Mouse (Mus musculus) limb, embryonic 13.5 days (tissue): ENCODE data around the gene Dock8. TPM values are rescaled to one million over a fixed set of nuclear protein-coding genes. Genes with fewer than 3 reads are reported as not detected.

Experiments used
- ATAC-seq: fragments of 200-750 bp; cut with Nextera tagmentation; 2 replicates; pipeline ENCODE4 v1.8.0; 2017; ENCODE audit warnings: low read depth, moderate number of reproducible peaks, moderate TSS enrichment; ENCODE audit not compliant: low FRiP score
- H3K27ac ChIP-seq: fragments of 300-500 bp; sonication (generic); 2 replicates; pipeline ENCODE4 v1.5.1; 2015; ENCODE audit warnings: inconsistent platforms, mild to moderate bottlenecking, moderate library complexity
- H3K27me3 ChIP-seq: fragments of 300-500 bp; sonication (generic); 2 replicates; pipeline ENCODE4 v1.6.1; 2015; ENCODE audit warnings: mild to moderate bottlenecking, inconsistent platforms
- H3K36me3 ChIP-seq: fragments of 300-500 bp; sonication (generic); 2 replicates; pipeline ENCODE4 v1.6.1; 2015; ENCODE audit warnings: inconsistent platforms, mild to moderate bottlenecking, moderate library complexity
- H3K4me1 ChIP-seq: fragments of 300-500 bp; sonication (generic); 2 replicates; pipeline ENCODE4 v1.6.1; 2015; ENCODE audit warnings: inconsistent platforms
- H3K4me2 ChIP-seq: fragments of 300-500 bp; sonication (generic); replicated peaks from 2 replicates; pipeline ENCODE4 v1.6.1; 2015; ENCODE audit warnings: inconsistent platforms, mild to moderate bottlenecking, moderate library complexity
- H3K4me3 ChIP-seq: fragments of 300-500 bp; sonication (generic); 2 replicates; pipeline ENCODE4 v1.5.1; 2015; ENCODE audit warnings: moderate library complexity, mild to moderate bottlenecking, inconsistent platforms
- H3K9ac ChIP-seq: fragments of 300-500 bp; sonication (generic); 2 replicates; pipeline ENCODE4 v1.6.1; 2015; ENCODE audit warnings: mild to moderate bottlenecking, inconsistent platforms
- H3K9me3 ChIP-seq: fragments of 300-500 bp; sonication (generic); 2 replicates; pipeline ENCODE4 v1.6.1; 2016; ENCODE audit warnings: inconsistent platforms
- WGBS: fragments of 180-500 bp; shearing (Covaris S2); methylation state at CpG from one replicate; pipeline ENCODE4 v1.1.7; 2015; 5-methylcytosine and 5-hydroxymethylcytosine counted together
- polyA plus RNA-seq: library from polyadenylated mRNA; unstranded; fragments of >200 nt; fragmentation: Nextera tagmentation; extraction: Ambion mirVana; gene quantifications from 2 replicates; pipeline ENCODE4 v1.2.1, GENCODE M21; 2015

The Dock8 gene
- polyA plus RNA-seq, 1 experiment from 2014 or later = 5.5 TPM

DNA sequence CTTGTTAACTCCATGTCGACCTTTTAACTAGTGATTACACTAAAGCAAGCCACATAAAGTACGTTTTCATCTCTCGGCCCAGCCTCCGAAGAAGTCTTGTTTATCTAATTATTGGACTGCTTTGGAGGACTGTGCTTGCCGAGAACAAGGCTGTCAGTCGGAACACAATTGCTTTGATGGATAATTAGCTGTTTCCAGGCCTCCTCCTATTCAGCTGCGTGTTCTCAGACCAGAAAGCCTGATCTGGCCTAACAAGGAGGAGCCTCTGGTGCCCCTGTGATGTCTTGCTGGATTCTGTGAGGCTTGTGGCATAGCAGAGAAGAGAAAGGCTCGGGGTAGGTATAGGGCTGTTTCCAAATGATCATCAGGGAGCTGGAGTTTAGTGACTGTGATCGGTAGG, 106.3 kb downstream of the Dock8 start:
- H3K9me3 ChIP-seq = 0 out of 2 replicates have a peak, but pooled peaks cover 2% of the 10 kb centered on the region
- no peak overlapping the region for H3K4me2 ChIP-seq
- 31% methylated on average over 9 of the region's 9 CpGs for WGBS
- H3K27ac ChIP-seq = no peak overlapping the region
- no peaks in the 10 kb centered on the region for H3K36me3 ChIP-seq
- H3K27me3 ChIP-seq = no peaks in the 10 kb centered on the region
- ATAC-seq = no peak
- no peak overlapping the region for H3K9ac ChIP-seq
- peaks cover 10% of the 10 kb centered on the region for H3K4me1 ChIP-seq
- H3K4me3 ChIP-seq = no peak overlapping the region

DNA sequence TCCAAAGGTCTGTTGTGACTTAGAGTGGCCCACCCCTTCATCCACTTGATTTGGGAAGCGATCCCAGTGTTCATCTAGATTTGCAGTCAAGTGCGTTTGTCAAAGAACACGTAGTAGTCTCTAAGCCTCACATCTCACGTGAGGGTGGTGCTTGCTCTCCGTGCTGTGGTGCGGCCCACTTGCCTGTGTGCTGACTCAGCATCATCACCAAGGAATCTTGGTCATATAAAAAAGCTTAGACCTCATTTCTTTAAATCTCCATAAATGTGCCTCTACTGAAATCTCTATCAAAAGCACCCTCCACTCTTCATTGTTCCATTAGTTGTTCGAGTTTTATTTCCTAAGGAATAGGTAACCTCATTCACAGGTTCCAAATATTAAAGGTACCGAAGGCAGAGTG, 107.0 kb downstream of the Dock8 start:
- Histone ChIP-seq H3K27me3 (no peaks in the 10 kb centered on the region), H3K4me2 (no peak overlapping the region), H3K4me1 (peaks cover 10% of the 10 kb centered on the region), H3K36me3 (no peaks in the 10 kb centered on the region), H3K27ac (no peak overlapping the region), H3K9me3 (0 out of 2 replicates have a peak, but pooled peaks cover 2% of the 10 kb centered on the region), H3K9ac (no peak overlapping the region), H3K4me3 (no peak overlapping the region)
- WGBS = 82% methylated on average over 8 of the region's 8 CpGs
- no peak for ATAC-seq

DNA sequence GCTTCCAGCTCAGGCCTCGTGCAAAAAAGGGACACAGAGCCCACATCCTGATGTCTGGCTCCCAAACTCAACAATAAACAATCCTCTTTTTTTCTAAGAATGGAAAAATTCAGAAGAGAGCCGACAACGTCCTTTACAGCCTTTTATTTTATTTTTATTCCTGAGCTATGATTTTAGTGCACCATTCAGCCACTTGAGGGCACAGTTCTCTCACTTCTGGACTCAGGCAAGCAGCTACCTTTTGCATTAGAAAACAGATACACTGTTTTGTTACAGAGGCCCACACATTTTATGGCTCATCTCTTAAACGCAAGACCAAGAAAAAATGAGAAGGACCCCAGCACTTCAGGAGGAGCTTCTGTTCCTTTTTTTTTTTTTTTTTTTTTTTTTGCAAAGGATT, 108.1 kb downstream of the Dock8 start:
- H3K36me3 ChIP-seq = no peaks in the 10 kb centered on the region
- no peak overlapping the region for H3K9ac ChIP-seq
- H3K4me2 ChIP-seq = peak overlapping the region; percentile 35
- no peak overlapping the region for H3K27ac ChIP-seq
- no peaks in the 10 kb centered on the region for H3K27me3 ChIP-seq
- ATAC-seq = no peak
- 0 out of 2 replicates have a peak, but pooled peaks cover 2% of the 10 kb centered on the region for H3K9me3 ChIP-seq
- 23% methylated on average over 4 of the region's 4 CpGs for WGBS
- H3K4me1 ChIP-seq = peaks cover 10% of the 10 kb centered on the region
- H3K4me3 ChIP-seq = no peak overlapping the region

DNA sequence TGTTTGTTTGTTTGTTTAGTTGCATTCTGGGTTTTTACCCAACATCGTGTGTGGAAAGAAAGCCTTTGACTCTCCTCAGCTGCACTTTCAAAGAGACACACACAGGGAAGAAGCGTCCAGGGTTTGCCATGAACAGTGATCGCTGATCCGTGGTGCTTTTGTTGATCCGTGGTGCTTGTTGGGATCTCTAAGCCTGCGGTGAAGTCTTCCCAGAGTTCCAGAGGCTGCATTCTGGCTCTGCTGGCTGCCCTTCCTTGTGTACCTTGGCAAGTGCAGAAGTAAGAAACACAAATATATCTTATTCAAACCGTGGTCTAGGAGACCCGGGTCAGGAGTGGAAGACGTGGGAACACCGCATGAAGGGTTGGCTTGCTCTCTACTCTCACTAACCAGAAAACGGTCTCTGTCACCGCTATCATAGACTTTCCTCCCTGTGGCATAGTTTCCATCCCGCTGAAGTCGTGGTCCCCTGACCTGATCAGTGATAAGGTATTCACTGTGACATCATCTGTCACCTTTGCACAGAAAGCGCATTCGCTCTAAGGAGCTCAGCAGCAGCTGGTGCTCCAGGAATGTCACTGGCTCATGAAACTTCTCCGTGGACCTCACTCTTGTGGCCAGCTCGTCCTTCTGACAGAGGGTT, 112.4 kb downstream of the Dock8 start:
- no peak for ATAC-seq
- WGBS = 84% methylated on average over 18 of the region's 18 CpGs
- no peaks in the 10 kb centered on the region for H3K9me3 ChIP-seq

DNA sequence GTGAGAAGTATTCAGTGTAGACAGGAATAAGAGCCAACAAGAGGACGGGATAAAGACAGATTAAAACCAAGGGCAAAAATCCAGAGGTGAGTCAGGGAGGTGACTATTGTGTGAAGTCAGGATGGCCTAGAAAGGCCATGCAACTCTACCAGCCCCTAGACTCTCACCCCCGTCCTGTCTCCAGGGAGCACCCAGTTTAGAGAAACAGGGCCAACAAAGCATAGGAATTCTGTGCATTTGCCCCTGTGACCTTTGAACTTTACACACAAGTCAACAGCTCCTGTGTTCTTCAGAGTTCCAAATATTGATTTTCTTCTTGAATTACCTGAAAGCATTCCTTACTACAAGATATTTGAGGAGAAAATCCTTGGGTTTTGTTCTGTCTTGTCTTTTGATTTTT, 117.6 kb downstream of the Dock8 start:
- Histone ChIP-seq H3K4me1 (peaks cover under 1% of the 10 kb centered on the region; the same call in 1 of the 2 replicates), H3K9me3 (no peaks in the 10 kb centered on the region), H3K27ac (no peak overlapping the region), H3K4me2 (no peak overlapping the region), H3K9ac (no peak overlapping the region), H3K27me3 (no peaks in the 10 kb centered on the region), H3K4me3 (no peak overlapping the region), H3K36me3 (no peaks in the 10 kb centered on the region)
- WGBS = 71% methylated on average over 2 of the region's 2 CpGs
- ATAC-seq = no peak

More for the DNA sequence above, 112.4 kb downstream of the Dock8 start:
- no peak overlapping the region for H3K4me2 ChIP-seq
- H3K27ac ChIP-seq = no peak overlapping the region
- no peaks in the 10 kb centered on the region for H3K27me3 ChIP-seq
- H3K4me1 ChIP-seq = peaks cover 7% of the 10 kb centered on the region
- no peak overlapping the region for H3K4me3 ChIP-seq
- no peaks in the 10 kb centered on the region for H3K36me3 ChIP-seq
- H3K9ac ChIP-seq = no peak overlapping the region

DNA sequence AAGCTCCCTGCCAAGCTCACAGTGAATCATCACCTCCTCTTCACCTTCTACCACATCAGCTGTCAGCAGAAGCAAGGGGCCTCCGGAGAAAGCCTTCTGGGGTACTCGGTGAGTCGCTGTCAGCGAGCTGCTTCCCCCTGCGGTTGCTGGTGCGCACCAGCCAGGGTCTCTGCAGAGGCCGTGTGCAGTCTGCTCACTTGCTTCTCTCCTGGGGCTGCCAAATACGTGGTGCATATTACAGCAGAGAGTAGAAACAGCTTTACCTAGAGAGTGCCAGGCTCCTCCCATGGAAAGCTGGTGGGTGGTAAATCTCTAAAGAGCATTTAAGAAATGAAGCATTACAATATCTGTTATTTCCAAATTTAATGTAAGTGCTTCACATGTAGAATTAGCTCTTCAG, 123.1 kb downstream of the Dock8 start:
- Histone ChIP-seq H3K9me3 (no peaks in the 10 kb centered on the region), H3K27me3 (no peaks in the 10 kb centered on the region), H3K4me1 (peaks cover 6% of the 10 kb centered on the region), H3K4me3 (no peak overlapping the region), H3K27ac (no peak overlapping the region), H3K9ac (no peak overlapping the region), H3K4me2 (no peak overlapping the region), H3K36me3 (no peaks in the 10 kb centered on the region)
- ATAC-seq = no peak
- WGBS = 43% methylated on average over 8 of the region's 8 CpGs

DNA sequence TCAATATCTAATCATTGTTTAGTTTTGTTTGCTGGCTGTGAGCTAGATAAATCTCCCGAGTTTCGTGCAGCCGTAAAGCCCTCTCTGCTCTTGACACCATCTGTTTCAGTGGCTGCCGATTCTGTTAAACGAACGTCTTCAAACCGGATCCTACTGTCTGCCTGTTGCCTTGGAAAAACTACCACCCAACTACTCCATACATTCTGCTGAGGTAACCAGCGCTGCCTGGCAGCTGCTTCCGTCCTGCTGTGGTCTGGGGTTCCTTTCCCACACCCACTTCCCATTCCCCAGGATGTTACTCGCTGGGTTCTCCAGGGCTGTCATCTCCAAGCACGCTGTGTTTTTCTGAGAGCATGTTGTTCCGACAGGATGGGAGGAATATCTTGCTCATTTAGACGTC, 123.7 kb downstream of the Dock8 start:
- no peak for ATAC-seq
- no peak overlapping the region for H3K4me3 ChIP-seq
- H3K27ac ChIP-seq = no peak overlapping the region
- WGBS = 48% methylated on average over 13 of the region's 13 CpGs
- H3K9ac ChIP-seq = no peak overlapping the region
- H3K36me3 ChIP-seq = no peaks in the 10 kb centered on the region
- no peaks in the 10 kb centered on the region for H3K27me3 ChIP-seq
- peaks cover 6% of the 10 kb centered on the region for H3K4me1 ChIP-seq
- H3K4me2 ChIP-seq = no peak overlapping the region
- no peaks in the 10 kb centered on the region for H3K9me3 ChIP-seq

DNA sequence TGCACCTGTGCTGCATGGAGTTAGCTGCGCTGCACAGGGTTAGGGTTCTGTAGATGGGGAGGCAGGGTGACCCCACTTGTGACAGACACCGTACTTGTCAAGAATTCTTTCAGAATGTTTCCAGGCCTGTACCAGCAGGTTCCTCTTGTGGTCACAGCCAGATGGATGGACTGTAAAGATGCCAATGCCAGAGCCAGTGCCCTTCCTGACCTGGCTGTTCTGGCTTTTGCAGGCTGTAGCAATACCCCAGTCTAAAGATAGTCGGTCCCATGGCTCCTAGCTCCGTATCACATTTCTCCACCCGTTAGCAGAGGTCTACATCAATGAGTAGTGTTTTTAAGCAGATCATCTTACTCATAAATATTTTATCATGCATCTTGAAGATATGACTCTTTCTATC, 124.1 kb downstream of the Dock8 start:
- H3K9ac ChIP-seq = no peak overlapping the region
- no peak overlapping the region for H3K4me3 ChIP-seq
- peaks cover 6% of the 10 kb centered on the region for H3K4me1 ChIP-seq
- no peaks in the 10 kb centered on the region for H3K27me3 ChIP-seq
- H3K4me2 ChIP-seq = no peak overlapping the region
- no peaks in the 10 kb centered on the region for H3K36me3 ChIP-seq
- ATAC-seq = no peak
- no peak overlapping the region for H3K27ac ChIP-seq
- no peaks in the 10 kb centered on the region for H3K9me3 ChIP-seq
- 84% methylated on average over 5 of the region's 5 CpGs for WGBS

DNA sequence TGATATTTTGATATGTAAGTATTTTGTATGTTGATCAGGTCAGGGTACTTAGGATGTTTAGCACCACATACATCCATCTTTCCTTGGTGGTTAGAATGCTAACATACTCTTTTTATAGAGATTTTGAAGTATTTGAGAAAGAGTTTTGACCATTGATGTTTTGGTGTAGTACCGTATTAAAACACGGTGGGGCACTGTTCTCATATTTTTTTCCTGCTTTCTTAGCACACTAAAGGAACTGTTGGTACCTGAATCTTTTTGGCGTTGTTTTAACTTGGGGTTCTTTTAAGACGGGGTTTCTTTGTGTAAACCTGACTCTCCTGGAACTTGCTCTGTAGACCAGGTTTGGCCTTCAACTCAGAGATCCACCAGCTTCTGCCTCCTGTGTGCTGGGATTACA, 133.0 kb downstream of the Dock8 start:
- H3K9ac ChIP-seq = no peak overlapping the region
- H3K27me3 ChIP-seq = no peaks in the 10 kb centered on the region
- no peaks in the 10 kb centered on the region for H3K36me3 ChIP-seq
- H3K4me2 ChIP-seq = no peak overlapping the region
- ATAC-seq = no peak
- H3K27ac ChIP-seq = no peak overlapping the region
- no peak overlapping the region for H3K4me3 ChIP-seq
- 12% methylated on average over 4 of the region's 4 CpGs for WGBS
- no peaks in the 10 kb centered on the region for H3K9me3 ChIP-seq
- no peaks in the 10 kb centered on the region for H3K4me1 ChIP-seq

DNA sequence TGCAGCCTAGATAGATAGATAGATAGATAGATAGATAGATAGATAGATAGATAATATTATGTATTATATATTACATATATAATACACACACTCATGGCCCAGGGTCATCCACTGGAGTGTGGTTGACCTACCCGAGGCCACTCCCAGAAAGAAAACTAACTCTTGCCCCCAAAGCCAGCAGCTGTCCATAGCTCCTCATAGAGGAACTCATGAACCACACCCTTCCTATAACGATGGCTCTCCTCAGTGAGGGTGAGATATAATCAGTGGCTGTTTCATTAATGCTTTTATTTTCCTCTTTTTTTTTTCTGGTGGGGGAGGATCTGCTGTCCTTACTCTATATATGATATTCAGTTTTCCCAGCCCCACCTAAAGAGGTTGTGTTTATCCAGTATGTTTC, 134.6 kb downstream of the Dock8 start:
- H3K36me3 ChIP-seq = no peaks in the 10 kb centered on the region
- H3K9me3 ChIP-seq = no peaks in the 10 kb centered on the region
- no peaks in the 10 kb centered on the region for H3K4me1 ChIP-seq
- H3K27me3 ChIP-seq = no peaks in the 10 kb centered on the region
- H3K9ac ChIP-seq = no peak overlapping the region
- 85% methylated on average over 2 of the region's 2 CpGs for WGBS
- H3K4me2 ChIP-seq = no peak overlapping the region
- no peak overlapping the region for H3K4me3 ChIP-seq
- ATAC-seq = no peak
- no peak overlapping the region for H3K27ac ChIP-seq

DNA sequence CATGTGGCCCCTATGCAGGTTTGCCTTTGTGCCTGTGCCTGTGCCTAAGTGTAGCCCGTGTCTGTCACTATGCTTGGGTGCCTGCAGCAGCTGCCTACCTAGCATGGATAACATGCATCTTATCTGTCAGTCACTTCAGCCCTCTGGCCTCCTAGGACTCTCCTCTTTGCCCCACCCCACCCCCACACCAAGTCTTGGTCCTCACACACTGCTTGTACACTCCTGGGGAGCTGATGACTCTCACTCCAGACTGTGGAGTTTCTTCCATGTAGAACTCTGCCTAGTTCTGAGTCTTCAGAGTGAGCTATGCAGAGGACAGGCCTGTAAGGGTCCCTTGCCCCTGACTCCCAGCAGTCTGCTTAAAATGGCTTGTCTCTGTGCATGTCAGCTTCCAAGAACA, 136.8 kb downstream of the Dock8 start:
- H3K4me3 ChIP-seq = no peak overlapping the region
- no peaks in the 10 kb centered on the region for H3K27me3 ChIP-seq
- no peaks in the 10 kb centered on the region for H3K36me3 ChIP-seq
- no peak overlapping the region for H3K4me2 ChIP-seq
- WGBS = 70% methylated on average over 1 of the region's 1 CpGs
- H3K9me3 ChIP-seq = no peaks in the 10 kb centered on the region
- no peak overlapping the region for H3K27ac ChIP-seq
- no peaks in the 10 kb centered on the region for H3K4me1 ChIP-seq
- no peak overlapping the region for H3K9ac ChIP-seq
- no peak for ATAC-seq

DNA sequence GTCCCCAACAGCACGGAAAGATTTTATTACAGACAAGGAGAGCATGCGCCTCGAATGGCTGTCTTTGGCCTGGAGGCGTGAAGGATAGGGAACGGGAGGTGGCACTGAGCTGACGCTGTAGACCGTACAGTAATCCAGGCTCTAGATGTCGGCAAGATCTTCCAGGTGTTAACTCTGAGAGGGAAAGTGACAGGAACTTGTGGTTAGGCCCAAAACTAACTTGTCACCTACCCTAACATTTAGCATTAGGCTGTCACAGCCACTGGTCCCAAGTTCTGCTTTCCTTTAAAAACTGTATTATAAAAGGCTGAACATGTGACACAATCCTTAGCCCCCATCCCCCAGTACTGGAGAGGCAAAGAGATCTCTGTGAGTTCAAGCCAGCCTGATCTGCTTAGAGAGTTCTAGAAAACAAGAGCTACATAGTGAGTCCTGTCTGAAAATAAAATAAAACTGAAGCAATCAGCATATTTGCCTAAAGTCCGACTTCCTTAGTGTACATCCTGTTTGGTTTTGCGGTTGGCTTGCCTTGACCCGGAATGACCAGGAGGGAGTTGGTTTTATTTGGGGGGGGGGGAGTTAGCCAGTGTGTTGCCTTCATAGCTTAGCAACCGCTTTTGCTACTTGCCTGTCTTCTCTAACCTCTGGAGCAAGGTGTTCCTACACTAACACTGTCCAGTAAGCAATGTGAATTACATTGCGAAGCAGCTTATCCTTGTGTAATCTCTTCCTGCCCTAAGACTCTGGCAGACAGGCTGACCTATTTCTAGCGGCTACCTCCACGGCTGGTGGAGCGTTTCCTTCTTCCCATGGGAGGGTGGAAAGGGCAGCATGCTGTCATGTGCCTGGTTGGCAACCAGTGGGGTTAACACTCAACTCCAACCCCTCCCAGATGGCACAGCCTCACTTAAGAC, 138.8 kb downstream of the Dock8 start:
- WGBS = 70% methylated on average over 16 of the region's 16 CpGs
- H3K4me2 ChIP-seq = no peak overlapping the region
- ATAC-seq = no peak
- H3K4me1 ChIP-seq = no peaks in the 10 kb centered on the region
- no peak overlapping the region for H3K9ac ChIP-seq
- no peak overlapping the region for H3K4me3 ChIP-seq
- no peaks in the 10 kb centered on the region for H3K36me3 ChIP-seq
- no peaks in the 10 kb centered on the region for H3K9me3 ChIP-seq
- H3K27ac ChIP-seq = no peak overlapping the region
- H3K27me3 ChIP-seq = no peaks in the 10 kb centered on the region
